27 mouse cellular contexts compared by ENCODE assay signal in the genomic region with DNA sequence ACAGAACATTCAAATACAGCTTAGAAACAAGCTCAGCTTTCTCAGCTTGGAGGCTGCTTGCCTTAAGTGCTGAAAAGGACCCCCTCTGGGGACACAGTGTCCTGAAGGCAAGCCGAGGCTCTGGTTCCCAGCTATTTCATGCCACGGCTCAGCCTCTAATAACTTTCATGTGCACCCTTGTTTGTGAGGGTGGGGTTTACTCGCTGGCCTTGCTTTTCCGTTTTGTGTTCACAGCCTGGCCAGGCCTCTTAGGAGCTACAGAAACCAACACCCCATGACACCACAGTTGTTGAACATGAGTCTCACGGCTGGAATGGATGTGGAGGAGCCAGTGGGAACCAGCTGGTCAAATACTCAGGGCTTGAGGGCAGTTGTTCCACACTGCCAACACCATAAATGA.
DNase-seq lines count a peak whose midpoint lies in the region; ATAC-seq and TF ChIP-seq lines count a peak whose summit lies in the region.
"Had no signal": no experiment of that assay in that cellular context is flagged by ENCODE, and none has a peak within 500 bp of the region (broad histone marks: within the 10 kb centered on the region; RNA-seq: fewer than 3 reads in every experiment).

No protein-coding gene starts in this region.

- no peak for TF ChIP-seq CTCF in left cerebral cortex, adult 2 months (IDR thresholded peaks at IDR 0.05)

- no peaks in the 10 kb centered on the region for H3K9me3 ChIP-seq in heart, embryonic 10.5 days
- H3K9me3 ChIP-seq in embryonic facial prominence, embryonic 14.5 days (ENCODE audit: control insufficient read depth, low read length): no peaks in the 10 kb centered on the region
- H3K9me3 ChIP-seq in embryonic facial prominence, embryonic 15.5 days (replicated peaks): no peaks in the 10 kb centered on the region
- H3K9me3 ChIP-seq: hindbrain, embryonic 15.5 days; limb, embryonic 10.5 days; limb, embryonic 15.5 days; liver, embryonic 13.5 days; midbrain, embryonic 13.5 days; stomach, embryonic 15.5 days had no signal

- H3K27me3 ChIP-seq in heart, embryonic 10.5 days (ENCODE audit: insufficient read depth, poor library complexity, severe bottlenecking): no peaks in the 10 kb centered on the region
- no peaks in the 10 kb centered on the region for H3K27me3 ChIP-seq in embryonic facial prominence, embryonic 14.5 days (replicated peaks; ENCODE audit: control insufficient read depth, insufficient read depth, low read length)
- H3K27me3 ChIP-seq in embryonic facial prominence, embryonic 15.5 days: no peaks in the 10 kb centered on the region
- H3K27me3 ChIP-seq: hindbrain, embryonic 15.5 days; limb, embryonic 15.5 days; liver, embryonic 13.5 days; midbrain, embryonic 13.5 days; stomach, embryonic 15.5 days had no signal

- peak; percentile 1 to 2 for DNase-seq in heart, adult 18-20 months
- DNase-seq in heart, embryonic 10.5 days (ENCODE audit: low spot score): no peak
- peak; percentile 54 for DNase-seq in embryonic facial prominence, embryonic 14.5 days (ENCODE audit: low spot score)
- DNase-seq in gastrocnemius, postnatal 10 days: peak; percentile 10
- no peak for DNase-seq in layer of hippocampus, adult 9-11 months
- no peak for DNase-seq in left cerebral cortex, adult 2 months (ENCODE audit: extremely low spot score in 1 of 2, low spot score in 2 of 2)
- no peak for DNase-seq in kidney, postnatal 36 days
- DNase-seq: adrenal gland, adult 2 months; adrenal gland, postnatal 36 days; B cell, adult 2 months; cerebellum, adult 2 months; cerebellum, postnatal 14 days; kidney, adult 2 months; kidney, postnatal 4 days; layer of hippocampus, postnatal 36 days; liver, embryonic 13.5 days; lung, adult 18-20 months; right cerebral cortex, postnatal 14 days had no signal

- no peaks in the 10 kb centered on the region for H3K4me1 ChIP-seq in heart, embryonic 10.5 days
- no peaks in the 10 kb centered on the region for H3K4me1 ChIP-seq in embryonic facial prominence, embryonic 14.5 days (ENCODE audit: control insufficient read depth, insufficient read depth, low read length)
- no peaks in the 10 kb centered on the region for H3K4me1 ChIP-seq in embryonic facial prominence, embryonic 15.5 days
- H3K4me1 ChIP-seq: hindbrain, embryonic 15.5 days; limb, embryonic 15.5 days; liver, embryonic 13.5 days; stomach, embryonic 15.5 days had no signal

- H3K36me3 ChIP-seq in heart, embryonic 10.5 days: no peaks in the 10 kb centered on the region
- no peaks in the 10 kb centered on the region for H3K36me3 ChIP-seq in embryonic facial prominence, embryonic 14.5 days (ENCODE audit: control insufficient read depth, insufficient read depth, low read length)
- H3K36me3 ChIP-seq in embryonic facial prominence, embryonic 15.5 days: no peaks in the 10 kb centered on the region
- H3K36me3 ChIP-seq: hindbrain, embryonic 15.5 days; limb, embryonic 10.5 days; limb, embryonic 15.5 days; liver, embryonic 13.5 days; midbrain, embryonic 13.5 days; stomach, embryonic 15.5 days had no signal

- no peak overlapping the region for H3K4me3 ChIP-seq in heart, embryonic 10.5 days
- no peak overlapping the region for H3K4me3 ChIP-seq in embryonic facial prominence, embryonic 14.5 days (ENCODE audit: low read depth, low read length)
- no peak overlapping the region for H3K4me3 ChIP-seq in embryonic facial prominence, embryonic 15.5 days (replicated peaks)
- H3K4me3 ChIP-seq in left cerebral cortex, adult 2 months: no peak overlapping the region
- H3K4me3 ChIP-seq: hindbrain, embryonic 15.5 days; limb, embryonic 10.5 days; limb, embryonic 15.5 days; liver, embryonic 13.5 days; midbrain, embryonic 13.5 days; stomach, embryonic 15.5 days had no signal

- peak; percentile 18; the same call in 1 of the 2 replicates for ATAC-seq in embryonic facial prominence, embryonic 14.5 days (ENCODE audit: low read depth)
- peak; percentile 54 for ATAC-seq in embryonic facial prominence, embryonic 15.5 days (ENCODE audit: insufficient number of reproducible peaks, low FRiP score, low TSS enrichment, low read depth)
- ATAC-seq: forebrain, embryonic 14.5 days; lung, postnatal 0 days; midbrain, embryonic 13.5 days had no signal

- no peak overlapping the region for H3K27ac ChIP-seq in heart, embryonic 10.5 days
- 0 out of 2 replicates have a peak overlapping the region, but pooled peaks have one; percentile 7 for H3K27ac ChIP-seq in embryonic facial prominence, embryonic 14.5 days (replicated peaks; ENCODE audit: low read depth, low read length)
- H3K27ac ChIP-seq in embryonic facial prominence, embryonic 15.5 days (replicated peaks): no peak overlapping the region
- H3K27ac ChIP-seq in left cerebral cortex, adult 2 months: no peak overlapping the region
- H3K27ac ChIP-seq: hindbrain, embryonic 15.5 days; limb, embryonic 10.5 days; limb, embryonic 15.5 days; liver, embryonic 13.5 days; macrophage; midbrain, embryonic 13.5 days; stomach, embryonic 15.5 days had no signal

- intact Hi-C loops in left cerebral cortex, adult 2 months (cut with DNase I): no loop called here

- no peak overlapping the region for H3K4me2 ChIP-seq in embryonic facial prominence, embryonic 14.5 days (ENCODE audit: low read depth, low read length)
- no peak overlapping the region for H3K4me2 ChIP-seq in embryonic facial prominence, embryonic 15.5 days (replicated peaks)
- H3K4me2 ChIP-seq: hindbrain, embryonic 15.5 days; limb, embryonic 15.5 days; liver, embryonic 13.5 days; midbrain, embryonic 13.5 days; stomach, embryonic 15.5 days had no signal

- 70% methylated on average over 5 of the region's 5 CpGs for WGBS in heart, embryonic 10.5 days
- WGBS in embryonic facial prominence, embryonic 14.5 days: 32% methylated on average over 5 of the region's 5 CpGs
- 16% methylated on average over 5 of the region's 5 CpGs for WGBS in embryonic facial prominence, embryonic 15.5 days

- H3K9ac ChIP-seq in embryonic facial prominence, embryonic 14.5 days (ENCODE audit: low read depth, low read length): no peak overlapping the region
- no peak overlapping the region for H3K9ac ChIP-seq in embryonic facial prominence, embryonic 15.5 days
- H3K9ac ChIP-seq: hindbrain, embryonic 15.5 days; limb, embryonic 15.5 days; liver, embryonic 13.5 days; midbrain, embryonic 13.5 days; stomach, embryonic 15.5 days had no signal

Comparison
In these comparisons a context has a peak if more than half of its experiments do, and no peak if none do; other contexts are left out.
1. DNase-seq: peak in heart, adult 18-20 months (2 of 2), embryonic facial prominence, embryonic 14.5 days (single experiment) and gastrocnemius, postnatal 10 days (single experiment); none in heart, embryonic 10.5 days (single experiment), layer of hippocampus, adult 9-11 months (single experiment), left cerebral cortex, adult 2 months (0 of 2) and kidney, postnatal 36 days (0 of 2).